Mouse (Mus musculus) kidney, adult 2 months (tissue): ENCODE data around the gene Fam155a.

Source experiments
- CTCF ChIP-seq: fragments of 200-500 bp; conservative IDR thresholded peaks from 2 replicates; pipeline ENCODE4 v1.5.1; 2011; ENCODE audit warnings: low read depth, mild to moderate bottlenecking, control low read depth, low read length, moderate library complexity, mixed read lengths; ENCODE audit not compliant: insufficient read depth, insufficient read length
- POLR2A ChIP-seq: fragments of 200-500 bp; IDR thresholded peaks from one replicate; pipeline ENCODE4 v1.6.1; 2011; ENCODE audit warnings: low read depth, low read length, control low read depth

GRCm38 (mm10) chr8:9435501-9435900 lies 335.5 kb downstream of the Fam155a start:
- TF ChIP-seq POLR2A (no peak), CTCF (no peak)
